Mouse (Mus musculus): ENCODE data around the gene Bdnf. TPM values are rescaled to one million over a fixed set of nuclear protein-coding genes. Genes with fewer than 3 reads are reported as not detected.

Gene Bdnf
- polyA plus RNA-seq, 1 experiment from 2014 or later: 0.91 TPM

DNA sequence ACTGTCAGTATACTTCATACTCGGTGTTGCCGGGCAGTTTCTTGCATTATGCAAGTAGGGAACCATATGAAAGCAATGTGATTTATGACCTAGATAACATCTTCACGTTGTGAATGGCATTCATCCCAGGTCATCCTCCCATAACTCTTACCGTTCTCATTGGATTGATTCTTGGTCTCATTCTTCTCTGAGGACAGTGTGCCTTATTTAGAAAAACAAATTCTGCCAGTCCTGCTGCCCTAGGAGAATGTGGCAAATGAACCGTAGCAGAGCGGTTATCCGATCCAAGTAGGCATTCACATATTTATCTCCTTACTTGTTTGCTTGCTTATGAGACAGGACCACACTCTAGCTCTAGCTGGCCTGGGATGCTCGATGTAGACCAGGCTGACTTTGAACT lies 32.0 kb downstream of the Bdnf start:
- Histone ChIP-seq H3K4me3 (ENCODE audit: low read depth, low read length) (no peak overlapping the region), H3K27ac (ENCODE audit: low read depth) (no peak overlapping the region), H3K9ac (no peak overlapping the region), H3K36me3 (ENCODE audit: insufficient read depth) (no peaks in the 10 kb centered on the region), H3K4me2 (no peak overlapping the region), H3K4me1 (ENCODE audit: insufficient read depth) (no peaks in the 10 kb centered on the region), H3K27me3 (ENCODE audit: insufficient read depth, low read length) (no peaks in the 10 kb centered on the region), H3K9me3 (ENCODE audit: low read depth, low read length) (no peaks in the 10 kb centered on the region)
- no peak for ATAC-seq (ENCODE audit: insufficient read depth)
- 77% methylated on average over 8 of the region's 8 CpGs for WGBS
- no peak for DNase-seq
- TF ChIP-seq CTCF (IDR thresholded peaks at IDR 0.05; ENCODE audit: low read depth): no peak

DNA sequence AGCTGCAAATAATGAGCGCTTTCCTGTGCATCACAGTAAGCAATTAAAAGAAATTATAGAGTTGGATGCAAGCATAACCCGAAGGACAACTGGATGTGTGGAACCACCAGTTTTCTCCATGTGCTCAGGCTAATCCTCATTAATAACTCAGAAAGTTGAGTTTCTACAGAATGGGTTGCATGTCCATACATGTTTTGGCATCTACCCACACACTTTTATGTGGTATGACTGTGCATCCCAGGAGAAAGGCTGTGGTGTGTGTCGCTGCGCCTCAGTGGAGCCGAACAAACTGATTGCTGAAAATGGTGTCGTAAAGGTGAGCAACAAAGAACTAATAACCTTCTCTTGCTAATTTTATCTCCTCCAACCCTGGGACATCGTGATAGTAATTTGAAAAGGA lies 34.8 kb downstream of the Bdnf start:
- H3K9ac ChIP-seq: no peak overlapping the region
- H3K27ac ChIP-seq (ENCODE audit: low read depth): no peak overlapping the region
- no peaks in the 10 kb centered on the region for H3K27me3 ChIP-seq (ENCODE audit: insufficient read depth, low read length)
- ATAC-seq (ENCODE audit: insufficient read depth): no peak
- H3K4me2 ChIP-seq: no peak overlapping the region
- no peaks in the 10 kb centered on the region for H3K36me3 ChIP-seq (ENCODE audit: insufficient read depth)
- no peak overlapping the region for H3K4me3 ChIP-seq (ENCODE audit: low read depth, low read length)
- WGBS: 88% methylated on average over 7 of the region's 7 CpGs
- no peaks in the 10 kb centered on the region for H3K9me3 ChIP-seq (ENCODE audit: low read depth, low read length)
- no peak for DNase-seq
- no peaks in the 10 kb centered on the region for H3K4me1 ChIP-seq (ENCODE audit: insufficient read depth)
- no peak for TF ChIP-seq CTCF (IDR thresholded peaks at IDR 0.05; ENCODE audit: low read depth)

DNA sequence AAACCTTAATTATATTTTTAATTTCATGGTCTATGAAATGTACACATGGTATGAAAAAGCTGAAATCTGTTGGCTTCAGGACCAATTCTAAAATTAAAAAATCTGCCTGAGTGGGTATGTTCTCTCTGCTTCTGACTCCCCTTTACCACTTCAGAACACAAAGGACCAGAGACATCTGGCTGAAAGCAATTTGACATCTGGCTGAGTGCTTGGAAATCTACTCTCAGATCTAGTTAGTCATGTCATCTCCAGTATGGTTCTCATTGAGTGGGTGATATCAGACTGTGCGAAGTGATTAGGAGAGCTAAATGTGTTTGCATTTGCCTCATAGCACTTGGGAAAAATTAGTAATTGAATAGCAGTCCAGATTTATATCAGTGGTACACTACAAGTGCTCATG lies 36.5 kb downstream of the Bdnf start:
- H3K9me3 ChIP-seq (ENCODE audit: low read depth, low read length): no peaks in the 10 kb centered on the region
- H3K27ac ChIP-seq (ENCODE audit: low read depth): no peak overlapping the region
- no peak for DNase-seq
- H3K4me3 ChIP-seq (ENCODE audit: low read depth, low read length): no peak overlapping the region
- H3K9ac ChIP-seq: no peak overlapping the region
- TF ChIP-seq CTCF (IDR thresholded peaks at IDR 0.05; ENCODE audit: low read depth): no peak
- WGBS: 79% methylated on average over 1 of the region's 1 CpGs
- no peaks in the 10 kb centered on the region for H3K36me3 ChIP-seq (ENCODE audit: insufficient read depth)
- no peaks in the 10 kb centered on the region for H3K4me1 ChIP-seq (ENCODE audit: insufficient read depth)
- no peak for ATAC-seq (ENCODE audit: insufficient read depth)
- H3K4me2 ChIP-seq: no peak overlapping the region
- no peaks in the 10 kb centered on the region for H3K27me3 ChIP-seq (ENCODE audit: insufficient read depth, low read length)

DNA sequence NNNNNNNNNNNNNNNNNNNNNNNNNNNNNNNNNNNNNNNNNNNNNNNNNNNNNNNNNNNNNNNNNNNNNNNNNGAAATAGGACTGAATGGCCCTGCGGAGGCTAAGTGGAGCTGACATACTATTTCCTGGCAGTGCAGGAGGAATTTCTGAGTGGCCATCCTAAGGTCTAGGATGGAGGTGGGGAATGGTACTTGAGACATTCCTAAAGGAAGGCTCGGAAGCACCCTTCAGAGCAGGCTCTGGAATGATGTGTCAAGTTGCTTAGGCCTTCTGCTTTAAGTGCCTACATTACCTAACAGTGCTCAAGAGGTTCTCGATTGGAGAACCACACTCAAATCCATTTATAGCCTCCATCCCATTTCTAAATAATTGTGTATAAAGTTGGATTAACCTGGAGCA lies 50.8 kb downstream of the Bdnf start:
- Histone ChIP-seq H3K27ac (ENCODE audit: low read depth) (no peak overlapping the region), H3K36me3 (ENCODE audit: insufficient read depth) (no peaks in the 10 kb centered on the region), H3K9me3 (ENCODE audit: low read depth, low read length) (no peaks in the 10 kb centered on the region), H3K4me3 (ENCODE audit: low read depth, low read length) (no peak overlapping the region), H3K4me2 (no peak overlapping the region), H3K4me1 (ENCODE audit: insufficient read depth) (no peaks in the 10 kb centered on the region), H3K27me3 (ENCODE audit: insufficient read depth, low read length) (no peaks in the 10 kb centered on the region), H3K9ac (no peak overlapping the region)
- ATAC-seq (ENCODE audit: insufficient read depth) (no peak; the same call in 1 of the 2 replicates), DNase-seq (no peak)
- 49% methylated on average over 3 of the region's 3 CpGs for WGBS
- TF ChIP-seq CTCF (IDR thresholded peaks at IDR 0.05; ENCODE audit: low read depth): no peak

DNA sequence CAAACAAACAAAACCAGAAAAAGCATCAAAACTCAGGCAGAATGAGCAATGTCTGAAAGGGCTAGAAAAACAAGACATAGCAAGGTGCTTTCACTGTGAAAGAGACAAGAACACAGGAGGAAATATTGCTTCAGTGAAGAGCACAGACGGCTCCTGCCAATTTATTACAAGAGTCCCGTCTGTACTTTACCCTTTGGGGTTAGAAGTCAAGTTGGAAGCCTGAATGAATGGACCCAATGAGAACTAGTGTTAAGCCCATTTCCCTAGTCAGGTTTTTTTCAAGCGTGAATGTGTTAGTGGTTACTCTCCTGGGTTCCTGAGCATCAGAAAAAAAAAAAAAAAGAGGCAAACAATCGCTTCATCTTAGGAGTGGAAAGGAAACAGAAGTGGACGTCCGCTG lies 51.3 kb downstream of the Bdnf start:
- no peak for ATAC-seq (ENCODE audit: insufficient read depth)
- no peak overlapping the region for H3K4me2 ChIP-seq
- no peaks in the 10 kb centered on the region for H3K36me3 ChIP-seq (ENCODE audit: insufficient read depth)
- no peak overlapping the region for H3K9ac ChIP-seq
- no peaks in the 10 kb centered on the region for H3K9me3 ChIP-seq (ENCODE audit: low read depth, low read length)
- no peak overlapping the region for H3K27ac ChIP-seq (ENCODE audit: low read depth)
- H3K4me1 ChIP-seq (ENCODE audit: insufficient read depth): no peaks in the 10 kb centered on the region
- no peak for TF ChIP-seq CTCF (IDR thresholded peaks at IDR 0.05; ENCODE audit: low read depth)
- 46% methylated on average over 6 of the region's 6 CpGs for WGBS
- DNase-seq: no peak
- H3K4me3 ChIP-seq (ENCODE audit: low read depth, low read length): no peak overlapping the region
- no peaks in the 10 kb centered on the region for H3K27me3 ChIP-seq (ENCODE audit: insufficient read depth, low read length)

DNA sequence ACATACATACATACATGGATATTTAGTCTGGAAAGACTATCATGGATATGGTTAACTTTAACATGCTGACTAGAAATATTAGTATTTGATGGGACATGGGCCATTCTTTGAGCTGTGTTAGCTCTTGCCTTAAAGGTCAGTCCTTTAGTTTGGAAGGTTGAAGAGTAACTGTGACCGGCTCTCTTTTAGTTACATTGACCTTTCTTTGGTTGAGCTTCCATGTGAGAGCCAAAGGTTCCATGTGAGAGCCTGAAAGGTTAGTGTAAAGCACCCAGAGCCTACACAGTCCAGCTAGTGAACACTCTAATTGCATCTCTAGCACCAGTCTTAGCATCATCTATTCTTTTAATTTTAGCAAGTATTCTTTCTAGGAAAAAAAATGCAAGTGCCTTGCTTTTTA lies 54.7 kb downstream of the Bdnf start:
- no peak overlapping the region for H3K4me2 ChIP-seq
- no peaks in the 10 kb centered on the region for H3K9me3 ChIP-seq (ENCODE audit: low read depth, low read length)
- no peak overlapping the region for H3K9ac ChIP-seq
- H3K36me3 ChIP-seq (ENCODE audit: insufficient read depth): no peaks in the 10 kb centered on the region
- TF ChIP-seq CTCF (IDR thresholded peaks at IDR 0.05; ENCODE audit: low read depth): no peak
- H3K4me3 ChIP-seq (ENCODE audit: low read depth, low read length): no peak overlapping the region
- 0 out of 2 replicates have a peak, but pooled peaks cover 3% of the 10 kb centered on the region for H3K4me1 ChIP-seq (ENCODE audit: insufficient read depth)
- 86% methylated on average over 1 of the region's 1 CpGs for WGBS
- no peak overlapping the region for H3K27ac ChIP-seq (ENCODE audit: low read depth)
- no peaks in the 10 kb centered on the region for H3K27me3 ChIP-seq (ENCODE audit: insufficient read depth, low read length)
- DNase-seq (no peak), ATAC-seq (ENCODE audit: insufficient read depth) (no peak)

DNA sequence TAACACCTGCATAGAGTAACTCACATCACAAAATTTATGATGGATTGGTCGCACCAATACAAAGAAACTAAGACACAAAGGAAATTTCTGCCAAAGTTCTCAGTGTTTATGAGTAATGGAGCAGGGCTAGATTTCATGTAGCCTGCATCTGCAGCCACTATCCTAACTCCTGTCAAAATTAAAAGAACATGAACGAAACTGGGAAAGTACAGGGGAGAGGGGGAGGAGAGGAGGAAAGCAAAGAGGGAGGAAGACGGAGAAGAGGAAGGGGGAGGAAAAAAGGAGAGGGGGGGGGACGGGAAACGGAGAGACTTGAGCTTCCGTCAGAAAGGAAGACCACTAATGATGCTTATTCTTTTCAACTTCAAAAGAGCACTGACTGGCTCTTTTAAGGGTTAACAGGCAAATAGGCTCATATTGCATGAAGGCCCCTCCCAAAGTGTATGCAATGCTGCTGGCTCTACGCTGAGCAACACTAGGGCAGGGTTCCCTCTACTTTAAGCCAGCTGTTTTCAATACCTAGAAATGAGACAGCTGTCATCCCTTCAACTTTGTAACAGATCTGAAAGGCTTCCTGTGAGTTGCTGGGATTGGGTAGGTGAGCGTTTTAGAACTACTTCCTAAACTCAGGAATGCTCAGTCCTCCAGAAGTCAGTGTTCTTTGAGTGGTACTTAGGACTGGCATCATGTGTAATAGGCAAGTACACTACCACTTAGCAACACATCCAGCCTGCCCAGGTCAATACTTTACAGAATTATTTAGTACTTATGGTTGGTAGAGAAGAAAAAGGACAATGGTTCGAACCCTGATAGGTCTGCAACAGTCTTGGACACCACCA lies 58.9 kb downstream of the Bdnf start:
- Histone ChIP-seq H3K4me3 (ENCODE audit: low read depth, low read length) (no peak overlapping the region), H3K9me3 (ENCODE audit: low read depth, low read length) (no peaks in the 10 kb centered on the region), H3K4me2 (peak overlapping the region; percentile 3; the same call in 1 of the 2 replicates), H3K4me1 (ENCODE audit: insufficient read depth) (0 out of 2 replicates have a peak, but pooled peaks cover 3% of the 10 kb centered on the region), H3K27me3 (ENCODE audit: insufficient read depth, low read length) (no peaks in the 10 kb centered on the region), H3K36me3 (ENCODE audit: insufficient read depth) (no peaks in the 10 kb centered on the region), H3K9ac (no peak overlapping the region), H3K27ac (ENCODE audit: low read depth) (no peak overlapping the region)
- DNase-seq (peak; percentile 40), ATAC-seq (ENCODE audit: insufficient read depth) (peak; percentile 87; the same call in 1 of the 2 replicates)
- 25% methylated on average over 9 of the region's 9 CpGs for WGBS
- TF ChIP-seq CTCF (IDR thresholded peaks at IDR 0.05; ENCODE audit: low read depth): no peak

Measured in lung, embryonic 14.5 days (tissue).